Mouse (Mus musculus): ENCODE results near the gene Cyb561d2.
"Not testable (repeated sequence)": the region's sequence is repeated elsewhere in the genome, so short reads cannot be mapped to it uniquely, and the experiment has no call there.

DNA sequence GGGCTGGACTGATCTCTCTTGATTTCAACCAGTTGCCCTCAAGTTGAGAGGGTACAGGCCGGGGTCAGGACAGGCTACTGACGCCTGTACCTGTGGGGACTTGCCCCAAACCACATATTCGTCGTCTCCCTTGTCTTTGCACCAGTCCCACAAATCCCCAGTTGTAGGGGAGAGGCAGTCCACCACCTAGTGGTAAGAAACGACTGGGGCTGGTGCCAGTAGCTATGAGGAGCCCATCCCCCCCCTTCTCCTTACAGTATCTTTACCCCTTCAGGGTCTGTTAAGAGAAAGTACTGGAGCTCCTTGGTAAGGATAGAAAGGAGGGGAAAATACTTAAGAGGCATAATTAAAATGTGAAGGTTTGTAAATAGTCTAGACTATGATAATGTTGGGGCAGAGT is 23.6 kb upstream of the Cyb561d2 start:
- not testable (repeated sequence) for TF ChIP-seq MAFK (IDR thresholded peaks at IDR 0.05; ENCODE audit: insufficient read depth, low read depth, low read length); HCFC1 (IDR thresholded peaks at IDR 0.05; ENCODE audit: borderline replicate concordance, insufficient read depth, low read length)

Data from ES-E14 (cell line).